Mouse (Mus musculus) forebrain, embryonic 13.5 days (tissue): ENCODE data around the gene Drap1. TPM values are rescaled to one million over a fixed set of nuclear protein-coding genes. Genes with fewer than 3 reads are reported as not detected.

Experiments
- ATAC-seq: fragments of 200-750 bp; cut with Nextera tagmentation; 2 replicates; pipeline ENCODE4 v1.8.0; 2017
- H3K27ac ChIP-seq: fragments of 300-500 bp; sonication (generic); 2 replicates; pipeline ENCODE4 v1.5.1; 2015; ENCODE audit warnings: inconsistent platforms, mild to moderate bottlenecking, moderate library complexity
- H3K27me3 ChIP-seq: fragments of 300-500 bp; sonication (generic); 2 replicates; pipeline ENCODE4 v1.6.1; 2015; ENCODE audit warnings: mild to moderate bottlenecking, inconsistent platforms
- H3K36me3 ChIP-seq: fragments of 300-500 bp; sonication (generic); 2 replicates; pipeline ENCODE4 v1.6.1; 2015; ENCODE audit warnings: mild to moderate bottlenecking, inconsistent platforms; ENCODE audit not compliant: poor library complexity, severe bottlenecking
- H3K4me1 ChIP-seq: fragments of 300-500 bp; sonication (generic); 2 replicates; pipeline ENCODE4 v1.6.1; 2015; ENCODE audit warnings: inconsistent platforms
- H3K4me2 ChIP-seq: fragments of 300-500 bp; sonication (generic); 2 replicates; pipeline ENCODE4 v1.6.1; 2015; ENCODE audit warnings: inconsistent platforms, mild to moderate bottlenecking, moderate library complexity
- H3K4me3 ChIP-seq: fragments of 300-500 bp; sonication (generic); 2 replicates; pipeline ENCODE4 v1.5.1; 2015; ENCODE audit warnings: mild to moderate bottlenecking, inconsistent platforms
- H3K9ac ChIP-seq: fragments of 300-500 bp; sonication (generic); 2 replicates; pipeline ENCODE4 v1.6.1; 2015; ENCODE audit warnings: mild to moderate bottlenecking, inconsistent platforms
- H3K9me3 ChIP-seq: fragments of 300-500 bp; sonication (generic); replicated peaks from 2 replicates; pipeline ENCODE4 v1.6.1; 2016; ENCODE audit warnings: inconsistent platforms
- WGBS: fragments of 180-500 bp; shearing (Covaris S2); methylation state at CpG from one replicate; pipeline ENCODE4 v1.1.7; 2015; 5-methylcytosine and 5-hydroxymethylcytosine counted together
- polyA plus RNA-seq: library from polyadenylated mRNA; unstranded; fragments of >200 nt; fragmentation: Nextera tagmentation; extraction: Ambion mirVana; gene quantifications from 2 replicates; pipeline ENCODE4 v1.2.1, GENCODE M21; 2015

Gene Drap1
- polyA plus RNA-seq, 1 experiment from 2014 or later = 298 TPM

DNA sequence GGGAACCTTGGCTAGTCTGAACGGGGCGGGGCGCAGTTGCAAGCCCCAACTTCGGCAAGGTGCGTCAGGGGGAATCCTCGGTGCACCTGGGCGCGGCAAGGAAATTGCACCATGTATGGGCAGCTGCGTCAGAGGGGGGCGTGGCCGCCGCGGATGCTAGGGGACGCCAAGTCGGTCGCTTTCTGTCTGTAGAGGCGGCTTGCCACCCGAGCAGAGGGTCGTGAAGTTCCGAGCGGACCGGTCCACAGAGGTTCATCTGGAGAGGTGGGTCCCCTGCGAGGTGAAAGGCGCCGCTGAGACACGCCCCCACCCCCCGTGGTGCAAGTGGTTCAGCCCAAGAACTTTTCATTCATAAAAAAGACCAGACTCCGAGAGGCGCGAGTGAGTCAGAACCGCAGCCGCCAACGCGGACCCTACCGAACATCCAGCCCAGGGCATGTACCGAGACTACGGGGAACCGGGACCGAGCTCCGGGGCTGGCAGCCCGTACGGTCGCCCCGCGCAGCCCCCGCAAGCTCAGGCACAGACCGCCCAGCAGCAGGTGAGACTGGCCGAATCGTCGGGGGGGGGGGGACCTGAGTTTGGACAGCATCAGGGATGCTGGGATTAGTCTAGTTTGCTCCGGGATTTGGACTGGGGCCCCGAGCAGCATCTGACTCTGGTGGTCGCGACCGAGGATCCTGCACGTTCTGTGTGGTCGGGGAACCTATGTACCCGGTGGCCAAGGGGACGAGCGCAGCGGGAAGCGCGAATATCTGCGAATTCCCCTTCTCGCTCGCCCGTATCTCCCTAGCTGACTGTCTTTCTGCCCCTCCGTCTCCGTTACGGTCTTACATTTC lies 23.0 kb upstream of the Drap1 start, which contains the start of gene Fosl1:
Fosl1 (plus strand) TSS at position 33 of the 839 bp plus-strand sequence.
- peak; percentile 70 for ATAC-seq

GRCm38 (mm10) chr19:5445747-5446146 lies 21.0 kb upstream of the Drap1 start:
- Histone ChIP-seq H3K27me3 (peaks cover 60% of the 10 kb centered on the region), H3K4me2 (no peak overlapping the region), H3K9me3 (no peaks in the 10 kb centered on the region), H3K27ac (no peak overlapping the region), H3K9ac (no peak overlapping the region), H3K4me3 (no peak overlapping the region), H3K4me1 (peaks cover 17% of the 10 kb centered on the region), H3K36me3 (no peaks in the 10 kb centered on the region)
- ATAC-seq = no peak
- 90% methylated on average over 5 of the region's 5 CpGs for WGBS

More for the DNA sequence above, 23.0 kb upstream of the Drap1 start, which contains the start of gene Fosl1:
- Histone ChIP-seq H3K9ac (peak within 1 kb of the TSS; percentile 61), H3K9me3 (no peaks in the 10 kb centered on the region), H3K27me3 (peaks cover 67% of the 10 kb centered on the region), H3K4me3 (peak within 1 kb of the TSS; percentile 53), H3K36me3 (no peaks in the 10 kb centered on the region), H3K4me1 (peaks cover 17% of the 10 kb centered on the region), H3K4me2 (peak within 1 kb of the TSS; percentile 95), H3K27ac (no peak within 1 kb of the TSS)
- 1% methylated on average over 70 of the region's 70 CpGs for WGBS

DNA sequence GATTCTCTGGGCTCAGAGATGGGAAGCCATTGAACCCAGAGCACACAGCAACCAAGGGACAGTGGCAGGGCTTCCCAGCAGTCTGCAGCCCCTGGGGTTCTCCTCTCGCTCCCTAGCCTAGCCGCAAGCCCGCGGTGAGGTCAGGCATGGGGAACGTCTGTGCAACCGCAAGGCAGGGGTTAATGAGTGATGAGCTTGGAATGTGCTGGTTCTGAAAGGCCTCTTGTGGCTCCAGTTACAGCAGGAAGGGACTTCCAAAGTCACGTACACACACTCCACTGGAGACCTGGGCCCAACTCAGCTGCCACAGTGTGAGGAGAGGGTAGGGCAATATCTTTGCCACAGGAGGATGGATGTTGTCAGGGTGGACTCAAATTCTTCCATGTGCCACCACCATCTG lies 20.2 kb upstream of the Drap1 start:
- Histone ChIP-seq H3K27ac (no peak overlapping the region), H3K9ac (no peak overlapping the region), H3K36me3 (no peaks in the 10 kb centered on the region), H3K4me3 (no peak overlapping the region), H3K4me1 (peaks cover 17% of the 10 kb centered on the region), H3K9me3 (peaks cover 6% of the 10 kb centered on the region; the same call in 1 of the 2 replicates), H3K4me2 (no peak overlapping the region), H3K27me3 (peaks cover 52% of the 10 kb centered on the region)
- WGBS = 37% methylated on average over 7 of the region's 7 CpGs
- no peak for ATAC-seq

DNA sequence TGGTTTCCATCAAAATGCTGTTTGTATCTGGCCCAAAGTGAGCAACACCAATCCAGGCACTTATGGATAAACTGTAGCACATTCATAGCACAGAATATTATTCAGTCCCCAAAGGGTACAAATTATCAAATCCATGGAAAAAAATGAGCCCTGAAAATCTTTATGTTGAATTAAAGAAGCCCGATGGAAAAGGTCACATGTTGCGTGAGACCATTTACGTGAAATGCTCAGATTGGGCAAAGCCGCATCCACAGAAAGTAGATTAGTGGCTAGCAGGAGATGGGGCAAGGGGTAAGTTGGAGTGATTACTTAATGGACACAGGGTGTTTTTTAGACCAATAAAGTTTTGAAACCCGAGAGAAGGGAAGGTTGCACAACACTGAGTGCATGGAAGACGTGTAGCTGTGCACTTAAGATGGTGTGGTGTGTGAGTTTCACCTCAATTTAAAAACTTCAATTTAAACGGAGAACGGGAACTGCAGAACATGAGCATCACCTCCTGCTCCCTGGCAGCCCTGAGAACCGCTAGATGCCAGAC lies 19.7 kb upstream of the Drap1 start:
- peaks cover 6% of the 10 kb centered on the region; the same call in 1 of the 2 replicates for H3K9me3 ChIP-seq
- H3K4me1 ChIP-seq = peaks cover 17% of the 10 kb centered on the region
- H3K27ac ChIP-seq = no peak overlapping the region
- peaks cover 47% of the 10 kb centered on the region for H3K27me3 ChIP-seq
- WGBS = 73% methylated on average over 9 of the region's 9 CpGs
- no peak overlapping the region for H3K4me3 ChIP-seq
- H3K4me2 ChIP-seq = no peak overlapping the region
- no peak for ATAC-seq
- H3K9ac ChIP-seq = no peak overlapping the region
- no peaks in the 10 kb centered on the region for H3K36me3 ChIP-seq

- Histone ChIP-seq H3K4me1 (peaks cover 6% of the 10 kb centered on the region), H3K27me3 (0 out of 2 replicates have a peak, but pooled peaks cover 6% of the 10 kb centered on the region), H3K27ac (no peak overlapping the region), H3K36me3 (no peaks in the 10 kb centered on the region; the same call in 1 of the 2 replicates), H3K4me3 (no peak overlapping the region), H3K9me3 (no peaks in the 10 kb centered on the region), H3K9ac (no peak overlapping the region), H3K4me2 (peak overlapping the region; percentile 51; the same call in 1 of the 2 replicates)
- 74% methylated on average over 7 of the region's 7 CpGs for WGBS
- ATAC-seq = no peak
These were observed 9.2 kb upstream of the Drap1 start for GRCm38 (mm10) chr19:5433951-5434350.

DNA sequence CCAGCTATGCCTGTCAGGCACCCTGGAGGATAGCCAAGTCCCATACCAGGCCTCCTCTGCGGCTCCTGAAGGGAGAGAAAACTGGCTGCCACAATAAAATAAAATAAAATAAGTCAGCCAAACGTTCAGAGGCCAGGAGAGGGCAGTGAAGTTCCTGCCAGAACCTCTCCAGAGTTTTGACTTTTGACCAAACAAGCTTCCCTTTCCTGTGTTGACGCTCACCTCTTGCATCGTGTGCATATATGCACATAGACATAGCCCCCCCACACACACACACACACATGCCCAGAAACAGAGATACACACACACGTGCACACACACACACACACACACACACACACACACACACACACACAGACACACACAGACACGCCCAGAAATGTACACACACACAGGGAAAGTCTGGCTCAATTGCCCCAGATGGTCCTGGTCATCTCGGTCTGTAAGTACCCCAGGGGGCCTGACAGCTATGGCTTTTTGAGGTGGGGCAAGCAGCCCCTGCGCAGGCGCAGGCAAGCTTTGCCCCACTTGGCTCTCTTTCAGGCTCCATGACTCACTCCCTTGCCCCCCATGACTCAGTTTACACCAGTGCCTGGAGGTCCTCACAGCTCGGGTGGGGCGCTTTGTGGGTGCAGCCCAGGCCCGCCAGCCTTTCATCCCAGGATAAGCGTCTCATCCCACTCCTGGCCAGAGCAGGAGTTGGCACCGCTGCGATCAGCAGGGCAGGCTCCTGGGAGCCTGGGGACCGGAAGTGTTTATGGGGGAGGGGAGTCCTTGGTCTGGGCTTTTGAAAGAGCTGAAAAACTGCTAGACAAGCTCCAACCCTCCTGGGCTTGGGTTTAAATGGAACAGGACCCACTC lies 8.4 kb upstream of the Drap1 start:
- peaks cover 7% of the 10 kb centered on the region for H3K4me1 ChIP-seq
- peak overlapping the region; percentile 50 for H3K9ac ChIP-seq
- H3K27ac ChIP-seq = no peak overlapping the region
- H3K27me3 ChIP-seq = 0 out of 2 replicates have a peak, but pooled peaks cover 6% of the 10 kb centered on the region
- H3K4me3 ChIP-seq = 0 out of 2 replicates have a peak overlapping the region, but pooled peaks have one; percentile 12
- WGBS = 16% methylated on average over 16 of the region's 16 CpGs
- H3K4me2 ChIP-seq = peak overlapping the region; percentile 51
- H3K36me3 ChIP-seq = peaks cover 3% of the 10 kb centered on the region; the same call in 1 of the 2 replicates
- no peaks in the 10 kb centered on the region for H3K9me3 ChIP-seq
- no peak for ATAC-seq

DNA sequence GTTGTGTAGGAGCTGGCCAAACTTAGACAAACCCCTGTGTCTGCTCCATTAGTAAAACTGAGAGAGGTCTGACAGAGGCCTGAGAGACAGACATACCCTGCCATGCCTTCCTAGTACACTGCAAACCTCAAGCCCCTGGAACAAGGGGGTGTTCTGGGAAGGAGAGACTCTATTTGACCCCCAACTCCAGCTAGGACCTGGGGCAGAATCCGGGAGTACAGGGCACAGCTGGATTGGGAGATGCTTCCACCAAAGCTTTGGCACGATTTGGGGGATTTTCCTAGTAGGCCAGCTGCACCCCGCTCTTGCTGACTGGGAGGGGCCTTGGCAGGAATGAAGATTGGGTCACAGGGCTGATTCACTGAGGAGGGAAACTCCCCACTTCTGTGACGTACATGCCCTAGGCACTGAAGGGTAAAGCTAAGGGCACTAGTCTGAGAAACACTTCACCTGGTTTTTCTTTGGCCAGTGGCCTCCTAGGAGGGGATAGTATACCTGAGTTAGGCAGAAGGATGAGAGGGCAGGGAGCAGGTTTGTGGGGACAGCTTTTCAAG lies 7.2 kb upstream of the Drap1 start:
- 84% methylated on average over 4 of the region's 4 CpGs for WGBS
- peaks cover 13% of the 10 kb centered on the region for H3K36me3 ChIP-seq
- H3K9ac ChIP-seq = no peak overlapping the region

DNA sequence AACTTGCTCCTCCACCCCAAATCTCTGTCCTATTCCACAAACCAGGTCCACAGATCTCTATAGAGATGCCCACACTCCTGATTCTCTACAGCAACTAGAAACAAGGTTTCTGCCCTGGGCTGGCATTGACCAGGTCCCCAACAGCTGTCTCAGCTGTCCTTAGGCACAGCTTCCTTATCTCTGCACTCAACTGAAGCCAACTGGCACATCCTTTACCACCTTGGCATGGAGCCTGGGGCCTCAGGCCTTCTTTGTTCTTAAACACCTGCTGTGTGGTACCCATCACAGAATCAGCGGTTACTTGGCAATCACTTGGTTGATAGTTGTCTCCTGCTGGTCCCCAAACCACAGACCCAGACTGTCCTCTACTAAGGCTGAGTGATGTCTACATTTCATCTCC lies 5.6 kb upstream of the Drap1 start:
- Histone ChIP-seq H3K4me1 (peaks cover 29% of the 10 kb centered on the region), H3K4me2 (no peak overlapping the region), H3K9ac (no peak overlapping the region), H3K4me3 (no peak overlapping the region), H3K27me3 (no peaks in the 10 kb centered on the region), H3K27ac (no peak overlapping the region), H3K9me3 (no peaks in the 10 kb centered on the region), H3K36me3 (peaks cover 24% of the 10 kb centered on the region)
- no peak for ATAC-seq
- WGBS = 86% methylated on average over 1 of the region's 1 CpGs

More for the DNA sequence above, 7.2 kb upstream of the Drap1 start:
- no peaks in the 10 kb centered on the region for H3K9me3 ChIP-seq
- no peak overlapping the region for H3K27ac ChIP-seq
- H3K4me1 ChIP-seq = peaks cover 13% of the 10 kb centered on the region
- no peak overlapping the region for H3K4me3 ChIP-seq
- ATAC-seq = no peak
- H3K4me2 ChIP-seq = no peak overlapping the region
- H3K27me3 ChIP-seq = 0 out of 2 replicates have a peak, but pooled peaks cover 3% of the 10 kb centered on the region

DNA sequence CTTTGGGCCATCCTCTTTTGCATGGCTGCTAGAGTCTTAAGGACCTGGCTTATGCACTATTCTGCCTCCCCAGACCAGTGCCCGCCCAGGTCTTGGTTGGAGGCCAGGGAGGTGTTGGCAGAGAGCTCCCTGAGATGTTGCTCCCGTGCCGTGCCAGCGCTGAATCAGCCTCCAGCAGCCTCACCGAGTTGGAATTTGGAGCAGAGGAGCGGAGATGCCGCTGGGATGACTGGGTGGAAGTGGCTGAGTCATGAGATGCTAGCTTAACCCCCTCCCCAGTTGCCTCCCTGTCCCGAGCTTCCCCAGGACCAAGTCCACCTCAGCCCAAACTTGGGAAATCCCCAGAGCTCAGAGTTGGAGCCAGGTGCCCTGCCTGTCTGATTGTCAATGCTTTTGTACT lies 5.0 kb upstream of the Drap1 start:
- 76% methylated on average over 8 of the region's 8 CpGs for whole genome bisulfite sequencing
- Histone ChIP-seq H3K4me3 (no peak overlapping the region), H3K4me1 (peaks cover 29% of the 10 kb centered on the region), H3K36me3 (peaks cover 24% of the 10 kb centered on the region), H3K9me3 (no peaks in the 10 kb centered on the region), H3K4me2 (no peak overlapping the region), H3K27me3 (no peaks in the 10 kb centered on the region), H3K27ac (no peak overlapping the region), H3K9ac (no peak overlapping the region)
- no peak for ATAC-seq

DNA sequence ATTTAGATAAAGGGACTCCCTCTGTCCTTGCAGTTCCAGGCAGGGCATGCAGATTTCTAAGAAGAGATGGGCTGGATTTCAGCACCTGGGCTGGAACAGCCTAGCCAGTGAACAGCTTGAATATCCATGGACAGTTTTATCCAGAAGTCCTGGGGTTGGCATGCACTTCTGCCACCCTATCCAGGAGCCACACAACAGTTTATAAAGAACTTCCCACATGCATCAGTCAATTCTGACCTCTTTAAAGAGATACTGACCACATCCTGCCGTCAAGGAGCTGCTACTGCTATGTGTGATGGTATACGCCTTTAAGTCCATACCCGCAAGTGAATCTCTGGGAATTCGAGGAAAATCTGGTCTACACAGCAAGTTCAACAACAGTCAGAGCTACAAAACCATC lies 4.4 kb upstream of the Drap1 start:
- WGBS = 87% methylated on average over 4 of the region's 4 CpGs
- Histone ChIP-seq H3K9ac (no peak overlapping the region), H3K27me3 (no peaks in the 10 kb centered on the region), H3K4me3 (no peak overlapping the region), H3K4me2 (no peak overlapping the region), H3K9me3 (no peaks in the 10 kb centered on the region), H3K36me3 (peaks cover 24% of the 10 kb centered on the region), H3K27ac (no peak overlapping the region), H3K4me1 (peaks cover 29% of the 10 kb centered on the region)
- no peak for ATAC-seq

DNA sequence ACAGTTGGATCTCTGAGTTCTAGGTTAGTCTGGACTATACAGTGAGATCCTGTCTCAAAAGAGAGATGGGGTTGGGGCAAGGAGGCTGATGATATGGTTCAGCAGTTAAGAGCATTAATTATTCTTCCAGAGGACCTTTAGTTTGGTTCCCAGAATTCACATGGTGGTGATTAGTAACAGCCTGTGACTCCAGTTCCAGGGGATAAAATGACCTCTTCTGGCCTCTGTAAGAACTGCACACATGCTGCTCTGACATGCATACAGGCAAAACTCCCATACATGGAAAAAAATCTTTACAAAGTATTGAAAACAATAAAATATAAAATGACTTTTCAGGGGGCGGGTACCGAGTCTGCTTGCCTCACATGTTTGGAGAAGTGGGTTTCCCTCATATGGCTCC lies 3.3 kb upstream of the Drap1 start:
- ATAC-seq = no peak

More for the DNA sequence above, 3.3 kb upstream of the Drap1 start:
- 86% methylated on average over 2 of the region's 2 CpGs for WGBS
- Histone ChIP-seq H3K9me3 (no peaks in the 10 kb centered on the region), H3K27ac (no peak overlapping the region), H3K4me3 (no peak overlapping the region), H3K4me2 (no peak overlapping the region), H3K27me3 (no peaks in the 10 kb centered on the region), H3K4me1 (peaks cover 33% of the 10 kb centered on the region), H3K9ac (no peak overlapping the region), H3K36me3 (peaks cover 27% of the 10 kb centered on the region)
